Mouse (Mus musculus): Measurements from ENCODE around the gene Ankrd55. TPM values are rescaled to one million over a fixed set of nuclear protein-coding genes. Genes with fewer than 3 reads are reported as not detected.
"Not testable (repeated sequence)": the region's sequence is repeated elsewhere in the genome, so short reads cannot be mapped to it uniquely, and the experiment has no call there.

Gene Ankrd55
- polyA plus RNA-seq, 1 experiment from 2014 or later: 4.9 TPM

DNA sequence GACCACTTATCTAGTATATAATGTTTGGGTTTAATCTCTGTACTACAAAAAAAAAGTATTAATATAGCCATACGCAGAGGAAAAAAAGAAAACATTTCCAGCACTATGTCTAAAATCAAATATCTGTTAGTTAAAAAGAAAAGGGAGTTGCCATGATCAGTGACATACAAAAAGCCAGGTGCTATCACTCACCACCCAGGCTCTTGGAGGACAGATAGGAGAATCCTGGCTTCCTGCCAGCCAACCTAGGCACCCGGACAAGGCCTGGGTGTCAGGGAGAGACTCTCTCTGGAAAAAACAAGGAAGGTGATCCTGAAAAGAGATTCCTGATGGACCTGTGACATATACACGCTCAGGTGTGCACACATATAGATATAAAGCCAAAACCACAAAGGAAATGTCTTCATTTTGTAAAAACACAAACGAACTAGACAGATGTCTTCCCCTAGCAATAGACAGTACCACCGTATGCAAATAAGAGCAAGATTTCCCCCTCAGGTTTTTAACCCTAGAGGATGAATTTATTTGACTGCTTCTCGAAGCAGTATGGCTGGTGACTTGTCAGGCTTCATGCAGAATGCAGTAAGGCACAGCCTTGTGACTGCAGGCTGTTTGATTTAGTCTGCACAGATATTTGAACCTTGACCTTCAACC is 553 bp upstream of the Ankrd55 start:
- Histone ChIP-seq H3K4me1 (replicated peaks; ENCODE audit: control insufficient read depth, insufficient read depth, low read length) (peaks cover 14% of the 10 kb centered on the region), H3K27me3 (replicated peaks; ENCODE audit: control insufficient read depth, insufficient read depth, low read length) (no peaks in the 10 kb centered on the region), H3K27ac (ENCODE audit: low read length) (peak overlapping the region; percentile 81), H3K9me3 (ENCODE audit: control insufficient read depth, low read length) (no peaks in the 10 kb centered on the region), H3K4me2 (ENCODE audit: low read length) (peak overlapping the region; percentile 68), H3K4me3 (replicated peaks; ENCODE audit: low read length) (peak overlapping the region; percentile 42), H3K36me3 (ENCODE audit: control insufficient read depth, insufficient read depth) (no peaks in the 10 kb centered on the region), H3K9ac (replicated peaks; ENCODE audit: low read depth, low read length) (peak overlapping the region; percentile 54)
- 54% methylated on average over 6 of the region's 6 CpGs for WGBS
- ATAC-seq: peak; percentile 43

DNA sequence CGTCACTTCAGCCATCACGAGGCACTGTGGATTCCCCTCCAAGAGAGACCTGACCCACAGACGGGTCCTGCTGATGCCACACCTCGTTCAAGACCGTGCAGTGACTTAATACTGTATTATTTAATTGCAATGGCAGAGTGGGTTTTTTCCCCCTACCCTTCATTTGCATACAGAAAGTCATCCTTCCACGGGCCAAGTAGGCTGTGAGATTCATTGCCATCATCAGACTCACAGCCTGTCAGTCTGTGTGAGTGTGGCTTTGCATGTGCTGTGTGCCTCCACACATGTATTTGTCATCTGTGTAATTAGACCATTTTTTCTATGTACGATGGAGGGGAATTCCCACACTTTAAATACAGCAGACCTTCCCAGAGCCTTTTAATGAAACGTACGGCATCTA is 1.1 kb downstream of the Ankrd55 start:
- ATAC-seq: no peak
- Histone ChIP-seq H3K27me3 (replicated peaks; ENCODE audit: control insufficient read depth, insufficient read depth, low read length) (no peaks in the 10 kb centered on the region), H3K27ac (ENCODE audit: low read length) (0 out of 2 replicates have a peak overlapping the region, but pooled peaks have one; percentile 28), H3K4me1 (replicated peaks; ENCODE audit: control insufficient read depth, insufficient read depth, low read length) (peaks cover 14% of the 10 kb centered on the region), H3K36me3 (ENCODE audit: control insufficient read depth, insufficient read depth) (no peaks in the 10 kb centered on the region), H3K4me3 (replicated peaks; ENCODE audit: low read length) (peak overlapping the region; percentile 21), H3K9me3 (ENCODE audit: control insufficient read depth, low read length) (no peaks in the 10 kb centered on the region), H3K9ac (replicated peaks; ENCODE audit: low read depth, low read length) (no peak overlapping the region), H3K4me2 (ENCODE audit: low read length) (peak overlapping the region; percentile 37)
- WGBS: 65% methylated on average over 9 of the region's 9 CpGs

DNA sequence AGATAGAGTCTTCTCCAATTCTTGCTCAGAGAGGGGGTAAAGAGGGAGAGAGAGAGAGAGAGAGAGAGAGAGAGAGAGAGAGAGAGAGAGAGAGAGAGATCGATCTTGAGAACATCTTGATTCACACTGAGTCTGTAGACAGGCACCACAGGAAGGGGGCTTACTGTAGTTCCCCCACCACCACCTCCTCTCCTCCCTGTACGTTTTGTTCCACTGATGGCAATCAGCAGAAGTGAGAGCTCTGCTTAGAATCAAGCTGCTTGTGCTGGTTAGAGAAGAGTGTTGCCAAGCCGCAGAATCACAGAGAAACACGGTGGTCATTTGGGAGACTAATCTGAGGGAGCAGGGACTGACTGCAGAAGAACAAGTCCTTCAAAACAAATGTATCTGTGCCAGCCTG is 1.7 kb downstream of the Ankrd55 start:
- 60% methylated on average over 4 of the region's 4 CpGs for WGBS
- Histone ChIP-seq H3K36me3 (ENCODE audit: control insufficient read depth, insufficient read depth) (no peaks in the 10 kb centered on the region), H3K4me3 (replicated peaks; ENCODE audit: low read length) (no peak overlapping the region), H3K4me2 (ENCODE audit: low read length) (peak overlapping the region; percentile 25; the same call in 1 of the 2 replicates), H3K27ac (ENCODE audit: low read length) (no peak overlapping the region), H3K27me3 (replicated peaks; ENCODE audit: control insufficient read depth, insufficient read depth, low read length) (no peaks in the 10 kb centered on the region), H3K9me3 (ENCODE audit: control insufficient read depth, low read length) (no peaks in the 10 kb centered on the region), H3K4me1 (replicated peaks; ENCODE audit: control insufficient read depth, insufficient read depth, low read length) (peaks cover 14% of the 10 kb centered on the region), H3K9ac (replicated peaks; ENCODE audit: low read depth, low read length) (no peak overlapping the region)
- ATAC-seq: no peak

DNA sequence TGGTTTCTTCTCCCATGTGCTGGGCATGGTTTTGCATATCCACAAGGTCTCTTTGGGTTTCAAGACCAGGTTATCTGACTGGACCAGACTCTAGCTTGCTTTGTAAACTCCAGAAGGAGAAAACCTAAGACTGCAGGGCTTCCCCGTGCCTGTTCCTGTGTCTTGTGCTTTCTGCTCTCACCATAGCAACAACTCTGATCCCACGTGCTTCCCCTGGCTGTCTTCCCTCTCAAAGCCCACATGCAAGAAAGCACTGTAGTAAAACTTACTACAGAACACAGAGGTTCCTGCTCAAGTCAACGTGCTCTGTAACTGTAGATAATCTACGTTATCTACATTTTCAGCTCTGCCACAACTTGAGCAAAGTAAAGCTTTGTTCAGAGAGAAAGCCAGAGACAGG is 4.2 kb downstream of the Ankrd55 start:
- ATAC-seq: no peak
- Histone ChIP-seq H3K4me3 (replicated peaks; ENCODE audit: low read length) (no peak overlapping the region), H3K4me1 (replicated peaks; ENCODE audit: control insufficient read depth, insufficient read depth, low read length) (peaks cover 14% of the 10 kb centered on the region), H3K27me3 (replicated peaks; ENCODE audit: control insufficient read depth, insufficient read depth, low read length) (no peaks in the 10 kb centered on the region), H3K9me3 (ENCODE audit: control insufficient read depth, low read length) (no peaks in the 10 kb centered on the region), H3K36me3 (ENCODE audit: control insufficient read depth, insufficient read depth) (no peaks in the 10 kb centered on the region), H3K4me2 (ENCODE audit: low read length) (no peak overlapping the region), H3K9ac (replicated peaks; ENCODE audit: low read depth, low read length) (no peak overlapping the region), H3K27ac (ENCODE audit: low read length) (no peak overlapping the region)
- WGBS: 75% methylated on average over 4 of the region's 4 CpGs

DNA sequence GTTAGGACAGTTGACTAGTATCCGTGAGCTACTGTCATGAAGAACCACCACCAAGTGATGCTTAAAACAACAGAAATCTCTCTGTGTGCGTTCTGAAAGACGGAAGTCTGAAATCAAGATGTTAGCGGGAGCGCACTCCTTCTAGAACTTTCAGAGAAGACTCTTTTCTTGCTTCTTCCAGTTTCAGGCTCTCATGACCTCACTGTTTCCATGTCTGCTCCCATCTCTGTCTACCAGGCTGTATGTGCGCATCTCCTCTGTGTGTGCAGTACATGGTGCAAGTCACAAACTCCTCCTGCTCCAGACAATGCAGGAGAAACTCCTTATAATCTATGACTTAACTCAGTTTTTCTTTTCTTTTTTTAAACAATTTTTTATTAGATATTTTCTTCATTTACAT is 4.8 kb downstream of the Ankrd55 start:
- H3K36me3 ChIP-seq (ENCODE audit: control insufficient read depth, insufficient read depth): no peaks in the 10 kb centered on the region
- H3K4me3 ChIP-seq (replicated peaks; ENCODE audit: low read length): no peak overlapping the region
- no peak overlapping the region for H3K9ac ChIP-seq (replicated peaks; ENCODE audit: low read depth, low read length)
- H3K4me1 ChIP-seq (replicated peaks; ENCODE audit: control insufficient read depth, insufficient read depth, low read length): peaks cover 8% of the 10 kb centered on the region
- no peak for ATAC-seq
- no peak overlapping the region for H3K27ac ChIP-seq (ENCODE audit: low read length)
- H3K27me3 ChIP-seq (replicated peaks; ENCODE audit: control insufficient read depth, insufficient read depth, low read length): no peaks in the 10 kb centered on the region
- no peak overlapping the region for H3K4me2 ChIP-seq (ENCODE audit: low read length)
- WGBS: 96% methylated on average over 6 of the region's 6 CpGs
- H3K9me3 ChIP-seq (ENCODE audit: control insufficient read depth, low read length): no peaks in the 10 kb centered on the region

DNA sequence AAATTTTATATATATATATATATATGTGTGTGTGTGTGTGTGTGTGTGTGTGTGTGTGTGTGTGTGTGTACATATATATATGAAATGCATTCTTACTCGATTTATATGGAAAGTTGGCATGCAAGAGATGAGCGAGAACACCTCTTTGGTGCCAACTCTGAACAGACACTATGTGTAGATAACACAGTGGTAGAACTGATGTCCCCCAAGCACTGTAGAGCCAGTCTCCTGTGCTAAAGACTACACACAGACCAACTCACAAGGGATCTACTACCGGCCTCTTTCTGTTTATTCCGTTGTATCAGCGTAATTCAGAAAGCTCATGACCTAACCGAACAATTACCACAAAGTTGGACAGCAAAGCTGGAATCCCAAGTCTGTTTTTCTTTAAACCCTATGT is 6.2 kb downstream of the Ankrd55 start:
- WGBS: 88% methylated on average over 6 of the region's 6 CpGs
- ATAC-seq: no peak

DNA sequence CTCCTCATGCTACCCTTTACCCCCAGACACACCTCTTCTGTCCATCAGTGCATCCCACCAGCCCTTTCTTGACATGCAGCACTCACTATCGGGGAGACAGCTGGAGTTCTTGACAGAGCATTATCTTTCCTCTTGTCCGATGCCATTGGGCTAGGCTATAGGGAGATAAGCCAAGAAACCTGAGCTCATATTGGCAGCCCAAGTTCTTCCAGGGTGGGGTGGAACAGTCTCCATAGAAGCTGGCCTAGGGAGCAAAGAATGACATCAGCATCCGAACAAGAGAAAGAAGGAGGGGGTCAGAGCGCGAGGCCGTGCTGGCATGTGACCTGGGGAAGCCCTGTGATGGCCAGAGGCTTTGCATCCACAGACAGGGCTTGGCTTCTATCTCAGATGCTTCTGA is 9.5 kb downstream of the Ankrd55 start:
- Histone ChIP-seq H3K27ac (ENCODE audit: low read length) (no peak overlapping the region), H3K9ac (replicated peaks; ENCODE audit: low read depth, low read length) (no peak overlapping the region), H3K4me3 (replicated peaks; ENCODE audit: low read length) (no peak overlapping the region), H3K27me3 (replicated peaks; ENCODE audit: control insufficient read depth, insufficient read depth, low read length) (no peaks in the 10 kb centered on the region), H3K4me2 (ENCODE audit: low read length) (no peak overlapping the region), H3K36me3 (ENCODE audit: control insufficient read depth, insufficient read depth) (no peaks in the 10 kb centered on the region), H3K4me1 (replicated peaks; ENCODE audit: control insufficient read depth, insufficient read depth, low read length) (no peaks in the 10 kb centered on the region), H3K9me3 (ENCODE audit: control insufficient read depth, low read length) (no peaks in the 10 kb centered on the region)
- 87% methylated on average over 6 of the region's 6 CpGs for WGBS
- ATAC-seq: no peak

More for the DNA sequence above, 6.2 kb downstream of the Ankrd55 start:
- no peak overlapping the region for H3K9ac ChIP-seq (replicated peaks; ENCODE audit: low read depth, low read length)
- H3K27me3 ChIP-seq (replicated peaks; ENCODE audit: control insufficient read depth, insufficient read depth, low read length): no peaks in the 10 kb centered on the region
- no peak overlapping the region for H3K4me2 ChIP-seq (ENCODE audit: low read length)
- H3K4me1 ChIP-seq (replicated peaks; ENCODE audit: control insufficient read depth, insufficient read depth, low read length): no peaks in the 10 kb centered on the region; the same call in 1 of the 2 replicates
- H3K4me3 ChIP-seq (replicated peaks; ENCODE audit: low read length): no peak overlapping the region
- H3K9me3 ChIP-seq (ENCODE audit: control insufficient read depth, low read length): no peaks in the 10 kb centered on the region
- no peak overlapping the region for H3K27ac ChIP-seq (ENCODE audit: low read length)
- H3K36me3 ChIP-seq (ENCODE audit: control insufficient read depth, insufficient read depth): no peaks in the 10 kb centered on the region

DNA sequence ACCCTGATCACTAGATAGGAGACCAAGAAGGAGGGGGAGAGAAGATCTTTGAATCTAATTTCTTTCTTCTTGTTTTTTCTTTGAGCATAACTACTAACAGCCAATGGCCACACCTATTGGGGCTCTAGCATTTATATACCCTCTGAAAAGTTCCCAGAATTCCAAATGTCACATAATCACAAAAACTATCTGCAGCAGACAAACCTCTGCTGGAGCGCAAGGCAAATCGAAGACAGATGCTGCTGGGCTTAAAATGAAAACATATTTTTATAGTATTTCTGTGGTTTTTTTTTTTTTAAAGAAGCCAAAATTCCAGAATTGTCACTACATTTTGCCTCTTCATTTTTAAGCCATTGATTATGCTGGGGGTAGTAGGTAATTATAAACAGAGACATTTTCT is 15.2 kb downstream of the Ankrd55 start:
- 96% methylated on average over 2 of the region's 2 CpGs for WGBS
- Histone ChIP-seq H3K4me3 (replicated peaks; ENCODE audit: low read length) (no peak overlapping the region), H3K27me3 (replicated peaks; ENCODE audit: control insufficient read depth, insufficient read depth, low read length) (no peaks in the 10 kb centered on the region), H3K27ac (ENCODE audit: low read length) (no peak overlapping the region), H3K9ac (replicated peaks; ENCODE audit: low read depth, low read length) (no peak overlapping the region), H3K4me2 (ENCODE audit: low read length) (no peak overlapping the region), H3K4me1 (replicated peaks; ENCODE audit: control insufficient read depth, insufficient read depth, low read length) (no peaks in the 10 kb centered on the region), H3K36me3 (ENCODE audit: control insufficient read depth, insufficient read depth) (no peaks in the 10 kb centered on the region), H3K9me3 (ENCODE audit: control insufficient read depth, low read length) (no peaks in the 10 kb centered on the region)
- ATAC-seq: no peak

DNA sequence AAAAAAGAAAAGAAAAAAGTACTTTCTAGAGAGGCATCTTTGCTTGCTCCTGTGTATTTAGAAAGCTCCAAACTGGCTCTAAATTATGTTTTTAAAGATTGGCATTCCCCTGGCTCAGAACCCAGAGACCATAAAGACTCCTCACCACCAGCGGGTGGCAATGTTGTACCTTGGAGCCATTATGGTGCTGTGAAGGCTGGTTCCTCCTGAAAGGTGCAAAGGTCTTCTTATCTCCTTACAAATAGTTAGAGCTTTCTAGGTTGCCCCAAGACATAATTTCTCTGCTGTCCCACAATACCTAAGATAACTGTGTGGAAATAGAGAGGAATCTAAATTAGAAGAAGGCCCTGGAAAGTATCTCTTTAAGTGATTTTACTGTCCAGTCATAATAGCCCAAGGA is 20.4 kb downstream of the Ankrd55 start:
- 11% methylated on average over 1 of the region's 1 CpGs for WGBS
- ATAC-seq: no peak
- Histone ChIP-seq H3K27ac (ENCODE audit: low read length) (no peak overlapping the region), H3K4me2 (ENCODE audit: low read length) (no peak overlapping the region), H3K27me3 (replicated peaks; ENCODE audit: control insufficient read depth, insufficient read depth, low read length) (no peaks in the 10 kb centered on the region), H3K36me3 (ENCODE audit: control insufficient read depth, insufficient read depth) (no peaks in the 10 kb centered on the region), H3K4me3 (replicated peaks; ENCODE audit: low read length) (no peak overlapping the region), H3K9ac (replicated peaks; ENCODE audit: low read depth, low read length) (no peak overlapping the region), H3K9me3 (ENCODE audit: control insufficient read depth, low read length) (no peaks in the 10 kb centered on the region), H3K4me1 (replicated peaks; ENCODE audit: control insufficient read depth, insufficient read depth, low read length) (no peaks in the 10 kb centered on the region)

DNA sequence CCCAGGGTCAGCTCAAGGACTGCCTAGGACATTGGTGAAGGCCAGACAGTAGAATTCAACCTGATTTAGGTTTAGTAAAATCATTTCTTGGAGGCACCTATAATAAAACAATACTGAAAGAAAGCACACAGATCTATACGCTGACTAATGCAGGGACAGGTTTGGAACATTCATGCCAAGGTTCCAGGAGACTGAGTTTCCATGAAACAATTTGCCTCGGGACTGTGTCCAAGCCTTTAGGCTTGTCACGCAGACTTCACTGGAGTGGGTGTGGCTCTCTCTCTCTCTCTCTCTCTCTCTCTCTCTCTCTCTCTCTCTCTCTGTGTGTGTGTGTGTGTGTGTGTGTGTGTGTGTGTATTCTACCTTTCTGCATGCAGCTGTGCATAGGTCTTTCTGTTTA is 23.4 kb downstream of the Ankrd55 start:
- H3K9me3 ChIP-seq (ENCODE audit: control insufficient read depth, low read length); H3K27me3 ChIP-seq (replicated peaks; ENCODE audit: control insufficient read depth, insufficient read depth, low read length); H3K27ac ChIP-seq (ENCODE audit: low read length); H3K4me2 ChIP-seq (ENCODE audit: low read length); H3K36me3 ChIP-seq (ENCODE audit: control insufficient read depth, insufficient read depth); H3K4me3 ChIP-seq (replicated peaks; ENCODE audit: low read length); H3K4me1 ChIP-seq (replicated peaks; ENCODE audit: control insufficient read depth, insufficient read depth, low read length); ATAC-seq; H3K9ac ChIP-seq (replicated peaks; ENCODE audit: low read depth, low read length): not testable (repeated sequence)
- WGBS: 79% methylated on average over 3 of the region's 3 CpGs

Data from forebrain, embryonic 16.5 days (tissue).